Mouse (Mus musculus): ENCODE measurements around the gene Slc11a1.

Slc11a1 gene

GRCm38 (mm10) chr1:74353453-74354229 lies 21.4 kb upstream of the Slc11a1 start:
- DNase-seq (ENCODE audit: low spot score), result no peak

- no peak for DNase-seq (ENCODE audit: low spot score)
Measured at GRCm38 (mm10) chr1:74357531-74357930, 17.5 kb upstream of the Slc11a1 start.

DNA sequence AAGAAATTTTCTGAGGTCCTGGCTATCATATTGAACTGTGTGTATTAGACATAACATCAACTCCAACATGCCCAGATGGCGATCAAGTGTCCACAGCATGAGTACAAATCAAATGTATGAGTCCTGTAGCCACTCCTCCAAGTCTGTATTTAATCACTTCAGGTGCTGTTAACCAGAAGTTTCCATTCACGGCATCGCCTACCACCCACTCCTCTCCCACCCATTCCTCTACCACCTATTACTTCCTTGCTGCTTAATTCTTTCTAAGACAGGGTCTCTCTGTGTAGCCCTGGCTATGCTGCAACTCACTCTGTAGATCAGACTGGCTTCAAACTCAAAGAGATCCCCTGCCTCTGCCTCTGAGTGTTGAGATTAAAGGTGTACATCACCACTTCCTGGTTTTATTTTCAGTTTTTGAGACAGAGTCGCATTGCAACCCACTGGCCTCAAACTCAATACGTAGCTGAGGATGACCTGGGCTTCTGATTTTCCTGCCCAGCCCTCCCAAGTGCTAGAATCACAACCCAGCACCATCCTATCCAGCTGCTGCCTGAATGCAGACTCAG lies 15.0 kb upstream of the Slc11a1 start:
- no peak for DNase-seq (ENCODE audit: low spot score)

- peak; percentile 48 for DNase-seq (ENCODE audit: low spot score)
Measured at GRCm38 (mm10) chr1:74361812-74362211, 13.2 kb upstream of the Slc11a1 start, which contains the start of gene Catip. Catip (plus strand) TSS chr1:74362108.

GRCm38 (mm10) chr1:74362325-74363229 lies 12.4 kb upstream of the Slc11a1 start:
- DNase-seq (ENCODE audit: low spot score), result no peak

- no peak for DNase-seq (ENCODE audit: low spot score)
Measured at GRCm38 (mm10) chr1:74363437-74363836, 11.6 kb upstream of the Slc11a1 start.

- no peak for DNase-seq (ENCODE audit: low spot score)
Measured at GRCm38 (mm10) chr1:74364270-74364669, 10.7 kb upstream of the Slc11a1 start.

- DNase-seq (ENCODE audit: low spot score), result no peak
Measured at GRCm38 (mm10) chr1:74367886-74368645, 6.9 kb upstream of the Slc11a1 start.

- no peak for DNase-seq (ENCODE audit: low spot score)
Measured at GRCm38 (mm10) chr1:74370040-74370439, 5.0 kb upstream of the Slc11a1 start.

- DNase-seq (ENCODE audit: low spot score), result no peak
Measured at GRCm38 (mm10) chr1:74373372-74373771, 1.6 kb upstream of the Slc11a1 start.

DNA sequence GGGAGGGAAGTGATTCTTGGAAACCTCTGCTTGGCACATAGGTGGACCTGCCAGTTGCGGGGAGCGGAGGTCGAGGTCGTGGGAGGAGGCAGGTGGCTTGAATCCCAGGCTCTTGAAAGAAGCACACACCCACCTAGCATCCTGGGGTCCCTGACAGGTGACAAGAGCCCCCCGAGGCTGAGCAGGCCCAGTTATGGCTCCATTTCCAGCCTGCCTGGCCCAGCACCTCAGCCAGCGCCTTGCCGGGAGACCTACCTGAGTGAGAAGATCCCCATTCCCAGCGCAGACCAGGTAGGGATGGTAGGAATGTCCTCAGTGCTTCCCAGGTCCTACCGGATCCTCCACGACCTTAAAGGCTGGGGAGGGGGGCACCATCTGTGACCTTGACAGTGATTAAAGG lies 566 bp downstream of the Slc11a1 start:
- no peak for DNase-seq (ENCODE audit: low spot score)

- DNase-seq (ENCODE audit: low spot score), result no peak
Measured at GRCm38 (mm10) chr1:74376396-74376795, 1.4 kb downstream of the Slc11a1 start.

DNA sequence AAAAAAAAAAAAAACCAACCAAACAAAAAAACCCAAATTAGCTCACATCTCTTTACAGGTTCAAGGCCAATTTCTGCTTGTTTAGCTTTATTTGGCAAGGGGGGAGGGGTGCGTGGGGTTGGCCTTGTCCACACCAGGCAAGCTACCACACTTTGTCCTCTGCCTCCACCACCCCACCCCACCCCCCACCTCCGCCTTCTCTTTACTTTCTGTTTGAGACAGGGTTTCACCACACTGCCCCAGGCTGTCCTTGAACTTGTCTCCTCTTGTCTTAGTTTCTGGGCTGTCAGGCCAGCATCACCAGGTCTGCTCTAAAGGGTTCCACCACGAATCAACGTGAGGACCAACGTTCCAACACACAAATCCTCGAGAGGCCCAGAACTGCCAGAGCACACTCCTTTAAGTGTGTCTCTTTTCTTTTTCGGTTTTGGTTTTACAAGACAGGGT lies 4.1 kb downstream of the Slc11a1 start:
- DNase-seq (ENCODE audit: low spot score), result no peak

DNA sequence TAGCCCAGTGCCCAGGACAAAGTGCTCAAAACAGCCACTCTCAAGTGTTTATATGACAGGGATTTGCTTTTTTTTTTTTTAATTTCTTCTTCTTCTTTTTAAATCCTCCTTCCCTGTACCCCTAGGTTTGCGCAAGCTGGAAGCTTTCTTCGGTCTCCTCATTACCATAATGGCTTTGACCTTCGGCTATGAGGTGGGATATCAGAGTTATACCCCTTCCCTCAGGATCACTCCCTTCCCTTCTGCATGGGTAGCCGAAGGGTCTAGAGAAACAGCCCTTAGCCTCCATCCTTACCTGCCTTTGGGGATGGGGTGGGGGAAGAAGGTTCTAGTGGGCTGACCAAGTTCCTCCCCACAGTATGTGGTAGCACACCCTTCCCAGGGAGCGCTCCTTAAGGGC lies 5.5 kb downstream of the Slc11a1 start:
- DNase-seq (ENCODE audit: low spot score), result no peak

DNA sequence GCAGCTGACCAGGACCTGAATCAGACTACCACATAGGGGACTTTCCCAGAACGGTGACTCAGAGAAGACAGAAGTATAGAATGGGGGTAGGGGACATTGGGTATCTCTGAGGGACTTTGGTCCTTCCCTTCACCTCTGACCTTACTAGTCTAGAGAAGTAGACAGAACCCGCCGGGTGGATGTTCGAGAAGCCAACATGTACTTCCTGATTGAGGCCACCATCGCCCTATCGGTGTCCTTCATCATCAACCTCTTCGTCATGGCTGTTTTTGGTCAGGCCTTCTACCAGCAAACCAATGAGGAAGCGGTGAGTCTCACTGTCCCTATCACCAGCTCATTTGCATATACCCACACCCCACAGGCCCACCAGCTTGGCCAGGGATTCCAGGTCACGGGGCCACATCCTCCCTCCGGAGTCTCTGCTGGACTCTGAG lies 6.6 kb downstream of the Slc11a1 start:
- DNase-seq (ENCODE audit: low spot score), result no peak

- DNase-seq (ENCODE audit: low spot score), result no peak
Measured at GRCm38 (mm10) chr1:74383385-74383784, 8.4 kb downstream of the Slc11a1 start.

- no peak for DNase-seq (ENCODE audit: low spot score)
Measured at GRCm38 (mm10) chr1:74384525-74384924, 9.5 kb downstream of the Slc11a1 start.

DNA sequence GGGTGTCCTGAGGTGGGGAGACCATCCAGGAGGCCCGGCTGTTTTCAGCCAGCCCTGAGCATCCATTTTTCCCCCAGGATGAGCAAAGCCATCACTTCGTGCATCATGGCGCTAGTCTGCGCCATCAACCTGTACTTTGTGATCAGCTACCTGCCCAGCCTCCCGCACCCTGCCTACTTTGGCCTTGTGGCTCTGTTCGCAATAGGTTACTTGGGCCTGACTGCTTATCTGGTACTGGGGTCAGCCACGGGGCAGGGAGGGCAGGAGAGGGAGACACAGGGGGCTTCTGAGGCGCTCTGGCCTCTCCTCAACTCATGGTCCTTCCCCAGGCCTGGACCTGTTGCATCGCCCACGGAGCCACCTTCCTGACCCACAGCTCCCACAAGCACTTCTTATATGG lies 10.1 kb downstream of the Slc11a1 start:
- no peak for DNase-seq (ENCODE audit: low spot score)

GRCm38 (mm10) chr1:74385531-74385930 lies 10.5 kb downstream of the Slc11a1 start:
- no peak for DNase-seq (ENCODE audit: low spot score)

- no peak for DNase-seq (ENCODE audit: low spot score)
Measured at GRCm38 (mm10) chr1:74386363-74386713, 11.3 kb downstream of the Slc11a1 start.

- peak; percentile 98 for DNase-seq (ENCODE audit: low spot score)
Measured at GRCm38 (mm10) chr1:74386714-74387385, 11.9 kb downstream of the Slc11a1 start.
